Mouse (Mus musculus): ENCODE results near the gene Gm20696.

Gm20696 gene

GRCm38 (mm10) chr6:99330169-99330568, 336.4 kb downstream of the Gm20696 start:
- no peak for DNase-seq (ENCODE audit: inconsistent ontology term)

GRCm38 (mm10) chr6:99328634-99329033, 338.0 kb downstream of the Gm20696 start:
- DNase-seq (ENCODE audit: inconsistent ontology term), result no peak

- no peak for DNase-seq (ENCODE audit: inconsistent ontology term)
Measured at GRCm38 (mm10) chr6:99328146-99328545, 338.5 kb downstream of the Gm20696 start.

GRCm38 (mm10) chr6:99327721-99328120, 338.9 kb downstream of the Gm20696 start:
- DNase-seq (ENCODE audit: inconsistent ontology term), result peak; percentile 58

- no peak for DNase-seq (ENCODE audit: inconsistent ontology term)
Measured at GRCm38 (mm10) chr6:99325881-99326280, 340.7 kb downstream of the Gm20696 start.

GRCm38 (mm10) chr6:99325461-99325860, 341.1 kb downstream of the Gm20696 start:
- DNase-seq (ENCODE audit: inconsistent ontology term), result no peak

GRCm38 (mm10) chr6:99322132-99322904, 344.3 kb downstream of the Gm20696 start:
- no peak for DNase-seq (ENCODE audit: inconsistent ontology term)

- no peak for DNase-seq (ENCODE audit: inconsistent ontology term)
Measured at GRCm38 (mm10) chr6:99320444-99320843, 346.2 kb downstream of the Gm20696 start.

GRCm38 (mm10) chr6:99319415-99320405, 346.9 kb downstream of the Gm20696 start:
- DNase-seq (ENCODE audit: inconsistent ontology term), result no peak

GRCm38 (mm10) chr6:99314746-99315145, 351.9 kb downstream of the Gm20696 start:
- no peak for DNase-seq (ENCODE audit: inconsistent ontology term)

- peak; percentile 26 for DNase-seq (ENCODE audit: inconsistent ontology term)
Measured at GRCm38 (mm10) chr6:99310529-99310928, 356.1 kb downstream of the Gm20696 start.

GRCm38 (mm10) chr6:99310171-99310500, 356.5 kb downstream of the Gm20696 start:
- DNase-seq (ENCODE audit: inconsistent ontology term), result peak; percentile 70

- no peak for DNase-seq (ENCODE audit: inconsistent ontology term)
Measured at GRCm38 (mm10) chr6:99309466-99310170, 357.0 kb downstream of the Gm20696 start.

- DNase-seq (ENCODE audit: inconsistent ontology term), result no peak
Measured at GRCm38 (mm10) chr6:99305751-99306150, 360.8 kb downstream of the Gm20696 start.

GRCm38 (mm10) chr6:99305236-99305635, 361.4 kb downstream of the Gm20696 start:
- DNase-seq (ENCODE audit: inconsistent ontology term), result no peak

- no peak for DNase-seq (ENCODE audit: inconsistent ontology term)
Measured at GRCm38 (mm10) chr6:99302662-99303435, 363.7 kb downstream of the Gm20696 start.

- DNase-seq (ENCODE audit: inconsistent ontology term), result no peak
Measured at GRCm38 (mm10) chr6:99301923-99302322, 364.7 kb downstream of the Gm20696 start.

GRCm38 (mm10) chr6:99300235-99300634, 366.4 kb downstream of the Gm20696 start:
- no peak for DNase-seq (ENCODE audit: inconsistent ontology term)

GRCm38 (mm10) chr6:99299196-99299595, 367.4 kb downstream of the Gm20696 start:
- no peak for DNase-seq (ENCODE audit: inconsistent ontology term)

- no peak for DNase-seq (ENCODE audit: inconsistent ontology term)
Measured at GRCm38 (mm10) chr6:99297535-99297934, 369.1 kb downstream of the Gm20696 start.

GRCm38 (mm10) chr6:99295495-99295894, 371.1 kb downstream of the Gm20696 start:
- DNase-seq (ENCODE audit: inconsistent ontology term), result no peak
